Mouse (Mus musculus): ENCODE measurements at regions not wholly inside any gene's neighbourhood (a gene's known extent, or its start where the extent isn't known, plus 50 kb on each side); places are given as distances from the start of the nearest gene placed in this dataset.
A peak's percentile ranks its signal among the peaks of the same experiment; 100 is the strongest.

- H3K9ac ChIP-seq = no peak overlapping the region
- no peak overlapping the region for H3K4me3 ChIP-seq (ENCODE audit: low read depth, low read length)
- 94% methylated on average over 4 of the region's 4 CpGs for WGBS
Observed at GRCm38 (mm10) chr6:73370901-73371300, 98.6 kb downstream of the 4931417E11Rik start.

GRCm38 (mm10) chr6:73368836-73369141 lies 100.7 kb downstream of the 4931417E11Rik start:
- Histone ChIP-seq H3K27ac (ENCODE audit: low read depth, low read length) (no peak overlapping the region), H3K4me1 (ENCODE audit: insufficient read depth) (no peaks in the 10 kb centered on the region), H3K27me3 (ENCODE audit: insufficient read depth, low read length) (no peaks in the 10 kb centered on the region), H3K9ac (no peak overlapping the region), H3K36me3 (ENCODE audit: insufficient read depth) (no peaks in the 10 kb centered on the region), H3K4me3 (ENCODE audit: low read depth, low read length) (peak overlapping the region; percentile 11), H3K4me2 (ENCODE audit: low read depth) (peak overlapping the region; percentile 33), H3K9me3 (ENCODE audit: low read length) (no peaks in the 10 kb centered on the region)
- WGBS = 9% methylated on average over 6 of the region's 6 CpGs
- no peak for ATAC-seq
- peak; percentile 20 for DNase-seq
- TF ChIP-seq CTCF (IDR thresholded peaks at IDR 0.05; ENCODE audit: low read depth) = no peak

More at GRCm38 (mm10) chr6:73370901-73371300, 98.6 kb downstream of the 4931417E11Rik start:
- H3K4me1 ChIP-seq (ENCODE audit: insufficient read depth) = no peaks in the 10 kb centered on the region
- ATAC-seq (no peak), DNase-seq (no peak)
- no peak overlapping the region for H3K27ac ChIP-seq (ENCODE audit: low read depth, low read length)
- H3K4me2 ChIP-seq (ENCODE audit: low read depth) = no peak overlapping the region
- H3K9me3 ChIP-seq (ENCODE audit: low read length) = no peaks in the 10 kb centered on the region
- H3K36me3 ChIP-seq (ENCODE audit: insufficient read depth) = no peaks in the 10 kb centered on the region
- H3K27me3 ChIP-seq (ENCODE audit: insufficient read depth, low read length) = no peaks in the 10 kb centered on the region
- TF ChIP-seq CTCF (IDR thresholded peaks at IDR 0.05; ENCODE audit: low read depth) = no peak

- Histone ChIP-seq H3K27me3 (ENCODE audit: insufficient read depth, low read length) (no peaks in the 10 kb centered on the region), H3K9ac (no peak overlapping the region), H3K4me3 (ENCODE audit: low read depth, low read length) (peak overlapping the region; percentile 11), H3K4me1 (ENCODE audit: insufficient read depth) (no peaks in the 10 kb centered on the region), H3K27ac (ENCODE audit: low read depth, low read length) (no peak overlapping the region), H3K9me3 (ENCODE audit: low read length) (no peaks in the 10 kb centered on the region), H3K4me2 (ENCODE audit: low read depth) (peak overlapping the region; percentile 33), H3K36me3 (ENCODE audit: insufficient read depth) (no peaks in the 10 kb centered on the region)
- peak; percentile 47; the same call in 1 of the 2 replicates for ATAC-seq
- TF ChIP-seq CTCF (IDR thresholded peaks at IDR 0.05; ENCODE audit: low read depth) = no peak
- DNase-seq = no peak
- 9% methylated on average over 21 of the region's 21 CpGs for WGBS
Observed at GRCm38 (mm10) chr6:73368047-73368835, 101.2 kb downstream of the 4931417E11Rik start.

- Histone ChIP-seq H3K27me3 (ENCODE audit: insufficient read depth, low read length) (no peaks in the 10 kb centered on the region), H3K4me3 (ENCODE audit: low read depth, low read length) (no peak overlapping the region), H3K36me3 (ENCODE audit: insufficient read depth) (no peaks in the 10 kb centered on the region), H3K4me1 (ENCODE audit: insufficient read depth) (no peaks in the 10 kb centered on the region), H3K4me2 (ENCODE audit: low read depth) (peak overlapping the region; percentile 33), H3K9me3 (ENCODE audit: low read length) (no peaks in the 10 kb centered on the region), H3K9ac (no peak overlapping the region), H3K27ac (ENCODE audit: low read depth, low read length) (no peak overlapping the region)
- under 1% methylated on average over 5 of the region's 5 CpGs for WGBS
- TF ChIP-seq CTCF (IDR thresholded peaks at IDR 0.05; ENCODE audit: low read depth) = peak; percentile 97
- ATAC-seq (peak; percentile 82), DNase-seq (peak; percentile 91)
Observed at GRCm38 (mm10) chr6:73367616-73368015, 101.9 kb downstream of the 4931417E11Rik start.

- Histone ChIP-seq H3K9ac (no peak overlapping the region), H3K27me3 (ENCODE audit: insufficient read depth, low read length) (no peaks in the 10 kb centered on the region), H3K4me2 (ENCODE audit: low read depth) (no peak overlapping the region), H3K27ac (ENCODE audit: low read depth, low read length) (no peak overlapping the region), H3K4me1 (ENCODE audit: insufficient read depth) (no peaks in the 10 kb centered on the region), H3K9me3 (ENCODE audit: low read length) (no peaks in the 10 kb centered on the region), H3K36me3 (ENCODE audit: insufficient read depth) (no peaks in the 10 kb centered on the region), H3K4me3 (ENCODE audit: low read depth, low read length) (no peak overlapping the region)
- DNase-seq (no peak), ATAC-seq (no peak)
- 93% methylated on average over 2 of the region's 2 CpGs for WGBS
- TF ChIP-seq CTCF (IDR thresholded peaks at IDR 0.05; ENCODE audit: low read depth) = no peak
Observed at GRCm38 (mm10) chr6:73366626-73367025, 102.8 kb downstream of the 4931417E11Rik start.

GRCm38 (mm10) chr6:73365306-73365705 lies 104.2 kb downstream of the 4931417E11Rik start:
- H3K4me2 ChIP-seq (ENCODE audit: low read depth) = no peak overlapping the region
- DNase-seq (no peak), ATAC-seq (no peak)
- H3K27me3 ChIP-seq (ENCODE audit: insufficient read depth, low read length) = no peaks in the 10 kb centered on the region
- no peaks in the 10 kb centered on the region for H3K9me3 ChIP-seq (ENCODE audit: low read length)
- H3K36me3 ChIP-seq (ENCODE audit: insufficient read depth) = no peaks in the 10 kb centered on the region
- no peaks in the 10 kb centered on the region for H3K4me1 ChIP-seq (ENCODE audit: insufficient read depth)
- H3K9ac ChIP-seq = no peak overlapping the region
- H3K4me3 ChIP-seq (ENCODE audit: low read depth, low read length) = no peak overlapping the region
- no peak overlapping the region for H3K27ac ChIP-seq (ENCODE audit: low read depth, low read length)
- TF ChIP-seq CTCF (IDR thresholded peaks at IDR 0.05; ENCODE audit: low read depth) = no peak
- WGBS = 91% methylated on average over 9 of the region's 9 CpGs

GRCm38 (mm10) chr6:73334995-73335394 lies 86.8 kb downstream of the Suclg1 start:
- peak; percentile 38 for DNase-seq
- Histone ChIP-seq H3K9me3 (ENCODE audit: low read length) (no peaks in the 10 kb centered on the region), H3K27ac (ENCODE audit: low read depth, low read length) (no peak overlapping the region), H3K27me3 (ENCODE audit: insufficient read depth, low read length) (no peaks in the 10 kb centered on the region), H3K4me1 (ENCODE audit: insufficient read depth) (no peaks in the 10 kb centered on the region), H3K4me3 (ENCODE audit: low read depth, low read length) (no peak overlapping the region), H3K4me2 (ENCODE audit: low read depth) (no peak overlapping the region), H3K9ac (no peak overlapping the region), H3K36me3 (ENCODE audit: insufficient read depth) (no peaks in the 10 kb centered on the region)
- no peak for ATAC-seq
- peak; percentile 58 for TF ChIP-seq CTCF (IDR thresholded peaks at IDR 0.05; ENCODE audit: low read depth)
- WGBS = 41% methylated on average over 6 of the region's 6 CpGs
